Mouse (Mus musculus) thymus, adult 2 months (tissue): ENCODE data around the gene Tnxb. TPM values are rescaled to one million over a fixed set of nuclear protein-coding genes. Genes with fewer than 3 reads are reported as not detected.
A peak's percentile ranks its signal among the peaks of the same experiment; 100 is the strongest.

Source experiments
- DNase-seq: peaks from one replicate; pipeline ENCODE4 v3.0.0; 2021
- H3K27ac ChIP-seq: fragments of 200-500 bp; 2 replicates; pipeline ENCODE4 v1.5.1; 2012; ENCODE audit warnings: low read length, control low read depth; ENCODE audit not compliant: control insufficient read depth, insufficient read depth
- H3K27me3 ChIP-seq: fragments of 200-500 bp; 2 replicates; pipeline ENCODE4 v1.6.1; 2012; ENCODE audit warnings: mild to moderate bottlenecking, low read length, moderate library complexity, mixed read lengths; ENCODE audit not compliant: control insufficient read depth, insufficient read depth
- H3K36me3 ChIP-seq: fragments of 200-500 bp; 2 replicates; pipeline ENCODE4 v1.6.1; 2012; ENCODE audit warnings: mild to moderate bottlenecking, low read length, moderate library complexity; ENCODE audit not compliant: control insufficient read depth, insufficient read depth
- H3K4me1 ChIP-seq: fragments of 200-500 bp; replicated peaks from 2 replicates; pipeline ENCODE4 v1.6.1; 2012; ENCODE audit warnings: low read length; ENCODE audit not compliant: control insufficient read depth, insufficient read depth
- H3K4me3 ChIP-seq: fragments of 200-500 bp; 2 replicates; pipeline ENCODE4 v1.5.1; 2012; ENCODE audit warnings: mild to moderate bottlenecking, low read length, control low read depth, moderate library complexity; ENCODE audit not compliant: control insufficient read depth, insufficient read depth
- CTCF ChIP-seq: fragments of 200-500 bp; IDR thresholded peaks from 2 replicates; pipeline ENCODE4 v1.5.1; 2012; ENCODE audit warnings: mild to moderate bottlenecking, control low read depth, low read length, moderate library complexity, borderline replicate concordance; ENCODE audit not compliant: control insufficient read depth, poor library complexity, insufficient read depth; ENCODE audit errors: extremely low read depth
- POLR2A ChIP-seq: fragments of 200-500 bp; IDR thresholded peaks from 2 replicates; pipeline ENCODE4 v1.6.1; 2012; ENCODE audit warnings: mild to moderate bottlenecking, low read length, control low read depth, moderate library complexity; ENCODE audit not compliant: control insufficient read depth, poor library complexity, insufficient read depth; ENCODE audit errors: extremely low read depth
- WGBS: fragments of 180-500 bp; shearing (Covaris S2); methylation state at CpG from one replicate; pipeline ENCODE4 v1.1.7; 2018; 5-methylcytosine and 5-hydroxymethylcytosine counted together
- polyA plus RNA-seq: library from polyadenylated mRNA; depleted of rRNA; stranded (reverse); fragments of >200 nt; gene quantifications from 2 replicates; pipeline ENCODE4 v1.2.3, GENCODE M21; 2012

Gene Tnxb
- polyA plus RNA-seq, 1 experiment: 5.7 TPM

DNA sequence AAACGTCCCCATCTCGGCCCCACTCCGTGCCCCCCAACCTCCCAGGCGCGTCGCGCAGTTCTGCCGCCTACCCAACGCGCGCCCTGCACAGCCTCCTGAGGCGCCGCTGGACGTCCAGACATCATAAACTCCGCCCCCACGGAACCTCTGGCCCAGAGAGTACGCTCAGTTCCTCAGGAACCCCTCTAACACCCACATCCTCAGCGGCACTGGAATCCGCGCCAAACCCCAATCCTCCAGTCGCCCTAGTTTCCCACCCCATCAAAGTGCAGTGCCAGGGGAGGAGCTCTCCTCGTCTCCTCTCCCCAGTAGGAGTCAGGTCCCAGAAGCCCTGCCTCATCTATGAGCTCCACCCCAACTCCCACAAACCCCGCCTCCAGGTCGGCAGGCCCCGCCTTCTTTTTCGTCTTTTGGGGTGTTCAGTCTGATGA lies 38.1 kb upstream of the Tnxb start:
- 1% methylated on average over 26 of the region's 26 CpGs for WGBS
- Histone ChIP-seq H3K4me1 (peaks cover 30% of the 10 kb centered on the region), H3K4me3 (peak overlapping the region; percentile 97), H3K27ac (peak overlapping the region; percentile 5; the same call in 1 of the 2 replicates), H3K27me3 (no peaks in the 10 kb centered on the region), H3K36me3 (no peaks in the 10 kb centered on the region)
- TF ChIP-seq POLR2A (peak; percentile 63), CTCF (no peak)
- peak; percentile 88 for DNase-seq

DNA sequence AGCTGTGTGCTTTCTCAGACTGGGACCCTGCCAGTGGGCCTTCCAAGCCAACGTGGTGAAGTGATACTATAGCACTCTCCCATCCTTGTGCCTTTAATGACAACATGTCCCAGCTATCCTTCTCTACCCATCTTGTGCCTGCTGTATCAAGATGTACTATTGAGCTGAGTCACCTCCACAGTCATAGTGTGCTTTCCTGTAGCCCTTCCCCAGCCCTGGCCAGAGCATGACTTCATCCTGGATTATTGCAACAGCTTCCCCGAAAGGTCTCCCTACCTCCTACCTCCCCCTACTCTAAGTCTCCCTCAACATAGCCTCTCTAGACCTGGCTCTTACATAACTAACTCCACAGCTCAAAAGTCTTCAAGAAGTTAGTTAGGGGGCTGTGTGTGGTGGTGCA lies 34.7 kb upstream of the Tnxb start:
- no peak overlapping the region for H3K27ac ChIP-seq
- no peak for DNase-seq
- no peaks in the 10 kb centered on the region for H3K36me3 ChIP-seq
- H3K4me1 ChIP-seq: peaks cover 20% of the 10 kb centered on the region
- no peak overlapping the region for H3K4me3 ChIP-seq
- H3K27me3 ChIP-seq: no peaks in the 10 kb centered on the region
- 93% methylated on average over 2 of the region's 2 CpGs for WGBS
- TF ChIP-seq CTCF: no peak

DNA sequence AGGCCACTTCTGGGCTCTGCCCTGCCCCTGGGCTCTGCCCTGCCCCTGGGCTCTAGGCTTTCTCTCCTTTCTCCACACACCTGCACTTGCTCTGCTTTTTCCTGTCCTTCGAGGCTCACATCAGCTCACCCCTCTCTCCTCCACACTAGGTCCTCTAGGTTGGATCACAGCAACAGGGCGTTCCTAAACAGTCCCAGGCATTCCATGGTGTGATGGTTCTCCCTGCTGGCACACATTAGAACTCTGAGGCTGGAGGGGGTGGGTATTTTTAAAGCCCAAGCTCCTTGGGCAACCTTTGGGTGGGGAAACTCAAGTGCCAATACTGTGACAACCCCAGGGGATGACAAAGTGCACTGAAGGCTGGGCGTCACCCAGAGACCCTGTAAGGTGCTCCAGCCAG lies 32.9 kb upstream of the Tnxb start:
- DNase-seq: no peak
- peaks cover 12% of the 10 kb centered on the region; the same call in 1 of the 2 replicates for H3K4me1 ChIP-seq
- 76% methylated on average over 3 of the region's 3 CpGs for WGBS
- H3K27me3 ChIP-seq: no peaks in the 10 kb centered on the region
- TF ChIP-seq POLR2A: no peak
- H3K36me3 ChIP-seq: no peaks in the 10 kb centered on the region
- H3K27ac ChIP-seq: peak overlapping the region; percentile 15; the same call in 1 of the 2 replicates
- no peak overlapping the region for H3K4me3 ChIP-seq

DNA sequence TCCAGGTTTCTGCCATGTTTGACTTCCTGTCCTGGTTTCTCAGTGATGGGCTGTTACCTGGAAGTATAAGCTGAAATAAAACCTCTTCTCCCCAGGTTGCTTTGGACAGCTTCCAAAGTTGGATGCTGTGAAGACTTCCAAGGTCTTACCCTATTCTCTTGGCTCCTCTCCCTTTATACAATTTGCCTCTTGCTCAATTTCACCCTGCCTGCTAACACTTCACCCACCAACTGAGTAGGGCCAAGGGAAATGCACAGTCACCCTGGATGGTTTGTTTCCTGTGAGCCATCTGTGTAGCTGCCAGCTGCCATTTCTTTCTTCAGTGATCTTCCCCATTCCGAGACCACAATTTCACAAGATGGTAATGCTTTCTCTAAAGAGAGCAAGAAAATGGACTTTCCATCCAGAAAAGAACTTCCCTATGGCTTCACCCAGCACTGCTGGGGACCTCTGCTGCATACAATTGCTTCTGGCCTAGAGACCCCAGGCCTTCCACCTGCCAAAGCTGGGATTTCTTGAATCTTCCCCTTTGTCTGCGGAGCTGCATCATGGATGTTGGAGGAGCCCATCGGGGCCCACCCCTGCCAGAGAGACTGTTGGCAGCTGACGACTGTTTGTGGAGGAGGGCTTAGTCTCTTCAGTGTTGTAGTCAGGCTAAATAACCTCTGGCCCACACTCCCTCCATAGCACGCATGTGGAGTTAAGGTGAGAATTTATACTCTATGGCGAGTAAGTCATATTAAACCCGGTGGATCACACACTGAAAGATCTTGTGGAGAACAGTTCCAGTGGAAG lies 30.7 kb upstream of the Tnxb start:
- no peak for DNase-seq
- peak overlapping the region; percentile 55; the same call in 1 of the 2 replicates for H3K27ac ChIP-seq
- TF ChIP-seq CTCF (no peak), POLR2A (no peak)
- no peak overlapping the region for H3K4me3 ChIP-seq
- no peaks in the 10 kb centered on the region for H3K36me3 ChIP-seq
- H3K4me1 ChIP-seq: peaks cover 6% of the 10 kb centered on the region; the same call in 1 of the 2 replicates
- no peaks in the 10 kb centered on the region for H3K27me3 ChIP-seq
- 79% methylated on average over 7 of the region's 7 CpGs for WGBS

DNA sequence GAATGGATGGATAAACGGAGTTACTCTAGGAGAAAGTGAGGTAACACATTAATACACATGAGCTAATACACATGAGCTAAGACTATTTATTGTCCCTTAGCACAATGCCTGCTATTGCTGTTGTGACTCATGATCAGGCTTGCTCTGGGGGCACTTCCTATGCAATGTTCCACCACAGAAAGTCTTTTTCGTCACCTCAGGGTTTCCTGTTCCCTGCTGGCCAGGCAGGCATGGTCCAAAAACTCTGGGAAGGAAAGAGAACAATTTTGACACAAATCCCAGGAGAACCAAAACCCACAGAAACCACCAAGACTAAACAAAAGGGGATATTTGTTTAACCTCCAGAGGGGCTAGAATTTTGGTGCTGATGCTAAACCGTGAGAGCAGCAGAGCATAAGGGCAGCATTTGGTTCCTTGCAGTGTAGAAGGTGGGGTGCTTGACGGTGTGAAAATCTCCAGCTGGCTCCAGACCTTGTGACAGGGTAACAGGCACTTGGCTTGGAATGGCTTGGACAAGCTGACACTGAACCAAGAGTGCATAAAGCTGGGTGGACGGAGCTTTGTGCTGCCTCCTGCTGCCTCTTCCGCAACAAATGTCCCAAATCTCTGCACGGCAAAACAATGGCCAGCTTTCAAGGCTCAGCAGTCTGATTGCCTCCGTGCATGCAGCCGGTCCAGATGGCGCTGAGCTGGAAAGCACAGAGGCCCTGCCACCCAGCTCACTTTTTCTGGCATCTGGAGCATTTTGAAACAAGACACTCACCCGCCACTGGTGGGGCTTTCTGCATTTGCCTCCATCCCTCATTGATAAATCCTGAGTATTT lies 29.3 kb upstream of the Tnxb start:
- no peak overlapping the region for H3K4me3 ChIP-seq
- H3K36me3 ChIP-seq: no peaks in the 10 kb centered on the region
- DNase-seq: no peak
- no peaks in the 10 kb centered on the region for H3K27me3 ChIP-seq
- TF ChIP-seq POLR2A (no peak), CTCF (no peak)
- H3K4me1 ChIP-seq: peaks cover 12% of the 10 kb centered on the region
- H3K27ac ChIP-seq: no peak overlapping the region
- 79% methylated on average over 11 of the region's 11 CpGs for WGBS

DNA sequence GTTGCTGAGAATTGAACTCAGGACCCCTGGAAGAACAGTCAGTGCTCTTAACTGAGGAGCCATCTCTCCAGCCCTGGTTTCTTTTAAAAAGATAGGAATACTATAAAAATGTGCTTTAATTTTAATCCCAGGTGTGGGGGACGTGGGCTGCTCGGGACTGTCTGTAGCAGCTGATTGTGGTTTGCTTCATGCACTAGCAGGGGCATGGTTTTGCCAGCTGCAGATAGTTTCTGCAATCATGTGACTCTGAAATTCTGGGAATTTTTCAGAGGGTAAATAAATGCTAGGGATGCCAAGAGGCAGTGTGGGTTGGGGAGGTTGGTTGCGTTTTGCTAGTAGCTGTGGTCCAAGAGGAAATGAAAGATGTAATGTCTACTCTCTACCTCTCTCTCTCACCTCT lies 28.4 kb upstream of the Tnxb start:
- WGBS: 10% methylated on average over 3 of the region's 3 CpGs
- no peak for TF ChIP-seq POLR2A
- no peak for TF ChIP-seq CTCF
- Histone ChIP-seq H3K4me3 (no peak overlapping the region), H3K27me3 (no peaks in the 10 kb centered on the region), H3K36me3 (no peaks in the 10 kb centered on the region), H3K4me1 (peaks cover 18% of the 10 kb centered on the region), H3K27ac (no peak overlapping the region)
- DNase-seq: no peak

DNA sequence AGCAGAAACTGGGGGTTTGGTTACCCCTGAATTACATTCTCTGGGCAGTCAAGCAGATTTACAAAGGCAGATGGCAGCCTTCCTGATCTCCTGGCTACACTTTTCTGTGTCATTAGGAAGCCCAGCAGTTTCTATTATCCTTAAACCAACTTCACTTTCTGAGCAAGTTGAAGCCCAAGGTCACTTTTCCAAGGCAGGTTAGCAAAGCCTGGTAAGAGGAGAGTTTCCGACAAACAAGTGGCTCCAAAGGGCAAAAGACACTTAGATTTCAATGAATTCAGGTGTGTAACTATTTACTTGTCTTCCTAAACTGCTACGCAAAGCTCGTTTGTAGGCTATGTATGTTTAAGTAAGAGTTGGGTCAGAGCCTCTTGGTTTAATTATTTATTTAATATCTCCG lies 27.0 kb upstream of the Tnxb start:
- Histone ChIP-seq H3K4me1 (peaks cover 27% of the 10 kb centered on the region), H3K4me3 (no peak overlapping the region), H3K36me3 (no peaks in the 10 kb centered on the region), H3K27ac (no peak overlapping the region), H3K27me3 (no peaks in the 10 kb centered on the region)
- no peak for TF ChIP-seq CTCF
- no peak for TF ChIP-seq POLR2A
- 93% methylated on average over 4 of the region's 4 CpGs for WGBS
- DNase-seq: no peak
